Mouse (Mus musculus) olfactory bulb, adult 2 months (tissue): ENCODE results near the gene Syce3.

ENCODE experiments used
- CTCF ChIP-seq: fragments of 200-500 bp; IDR thresholded peaks from 2 replicates; pipeline ENCODE4 v1.5.1; 2012; ENCODE audit warnings: low read depth, mild to moderate bottlenecking, low read length, moderate library complexity; ENCODE audit not compliant: insufficient read depth
- POLR2A ChIP-seq: fragments of 200-500 bp; IDR thresholded peaks from 2 replicates; pipeline ENCODE4 v1.6.1; 2012; ENCODE audit warnings: mild to moderate bottlenecking, low read depth, low read length, moderate library complexity; ENCODE audit not compliant: insufficient read depth

- TF ChIP-seq CTCF = no peak
- TF ChIP-seq POLR2A = peak; percentile 52; the same call in 1 of the 2 replicates
Observed at GRCm38 (mm10) chr15:89355241-89356187, 54.8 kb downstream of the Syce3 start, which contains the start of the genes Lmf2 and Ncaph2.
